9 mouse cellular contexts compared by ENCODE assay signal in the genomic region with DNA sequence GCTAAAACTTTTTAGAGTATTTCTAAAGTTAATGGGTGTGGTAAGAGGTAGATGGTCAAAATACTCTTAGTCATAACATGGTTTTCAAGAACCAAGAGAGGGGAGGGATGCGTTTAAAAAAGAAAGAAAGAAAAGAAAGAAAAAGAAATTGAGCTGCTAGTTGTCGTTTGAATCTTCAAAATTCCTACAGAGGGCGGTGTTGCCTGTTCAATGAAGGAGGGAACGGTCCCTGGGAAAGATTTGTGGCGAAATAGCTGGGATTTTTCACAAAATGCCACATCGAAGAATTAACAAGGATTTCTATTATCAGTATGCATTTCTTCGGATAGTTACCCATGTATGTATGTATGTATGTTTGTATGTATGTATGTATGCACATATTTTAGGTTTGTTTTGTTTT. TPM values are rescaled to one million over a fixed set of nuclear protein-coding genes. Genes with fewer than 3 reads are reported as not detected.
A peak's percentile ranks its signal among the peaks of the same experiment; 100 is the strongest.
DNase-seq lines count a peak whose midpoint lies in the region; ATAC-seq and TF ChIP-seq lines count a peak whose summit lies in the region.
"Had no signal": no experiment of that assay in that cellular context is flagged by ENCODE, and none has a peak within 500 bp of the region (broad histone marks: within the 10 kb centered on the region; RNA-seq: fewer than 3 reads in every experiment).

No protein-coding gene starts in this region.

- H3K4me1 ChIP-seq in liver, adult 2 months (ENCODE audit: control insufficient read depth, insufficient read depth, low read length), result peaks cover 2% of the 10 kb centered on the region; the same call in 1 of the 2 replicates
- no peaks in the 10 kb centered on the region for H3K4me1 ChIP-seq in liver, embryonic 12.5 days
- H3K4me1 ChIP-seq in intestine, postnatal 0 days (replicated peaks; ENCODE audit: control insufficient read depth, insufficient read depth, low read length), result no peaks in the 10 kb centered on the region
- peaks cover 8% of the 10 kb centered on the region for H3K4me1 ChIP-seq in neural tube, embryonic 15.5 days

- no peak overlapping the region for H3K4me3 ChIP-seq in liver, adult 2 months (ENCODE audit: insufficient read depth, low read depth, low read length)
- H3K4me3 ChIP-seq in liver, embryonic 12.5 days, result no peak overlapping the region
- H3K4me3 ChIP-seq in intestine, postnatal 0 days (ENCODE audit: low read depth, low read length), result peak overlapping the region; percentile 27
- no peak overlapping the region for H3K4me3 ChIP-seq in neural tube, embryonic 15.5 days (replicated peaks)

- H3K9me3 ChIP-seq in liver, embryonic 12.5 days (replicated peaks), result no peaks in the 10 kb centered on the region
- H3K9me3 ChIP-seq in intestine, postnatal 0 days (ENCODE audit: control insufficient read depth), result no peaks in the 10 kb centered on the region
- no peaks in the 10 kb centered on the region for H3K9me3 ChIP-seq in neural tube, embryonic 15.5 days (replicated peaks)

- H3K27ac ChIP-seq in liver, adult 2 months (replicated peaks; ENCODE audit: insufficient read depth, low read depth, low read length), result no peak overlapping the region
- H3K27ac ChIP-seq in liver, embryonic 12.5 days, result no peak overlapping the region
- H3K27ac ChIP-seq in intestine, postnatal 0 days (ENCODE audit: low read depth, low read length), result no peak overlapping the region
- H3K27ac ChIP-seq in neural tube, embryonic 15.5 days (replicated peaks), result no peak overlapping the region

- DNase-seq in liver, adult 2 months (ENCODE audit: extremely low read depth, low read depth, low spot score), result peak; percentile 13
- peak; percentile 46 for DNase-seq in embryo, embryonic 11.5 days (ENCODE audit: low read depth, low spot score)
- DNase-seq in layer of hippocampus, adult 11-12 months (ENCODE audit: low spot score), result no peak
- no peak for DNase-seq in right cerebral cortex, postnatal 25 days
- DNase-seq in urinary bladder, postnatal 14 days (ENCODE audit: low spot score), result no peak
- DNase-seq: thymus, postnatal 14 days had no signal

- no peak overlapping the region for H3K9ac ChIP-seq in liver, adult 2 months (ENCODE audit: low read depth, low read length)
- no peak overlapping the region for H3K9ac ChIP-seq in liver, embryonic 12.5 days
- no peak overlapping the region for H3K9ac ChIP-seq in intestine, postnatal 0 days (ENCODE audit: low read depth, low read length)
- no peak overlapping the region for H3K9ac ChIP-seq in neural tube, embryonic 15.5 days (replicated peaks)

- H3K36me3 ChIP-seq in liver, adult 2 months (ENCODE audit: control insufficient read depth, insufficient read depth, low read length), result no peaks in the 10 kb centered on the region
- H3K36me3 ChIP-seq in liver, embryonic 12.5 days, result no peaks in the 10 kb centered on the region
- no peaks in the 10 kb centered on the region for H3K36me3 ChIP-seq in intestine, postnatal 0 days (ENCODE audit: control insufficient read depth, insufficient read depth)
- H3K36me3 ChIP-seq in neural tube, embryonic 15.5 days, result no peaks in the 10 kb centered on the region

- no peak for ATAC-seq in liver, embryonic 12.5 days
- no peak for ATAC-seq in intestine, postnatal 0 days
- ATAC-seq in neural tube, embryonic 15.5 days (ENCODE audit: low FRiP score), result peak; percentile 44; the same call in 1 of the 2 replicates

- 0 out of 2 replicates have a peak, but pooled peaks have one; percentile 12 for TF ChIP-seq CTCF in liver, adult 2 months (IDR thresholded peaks at IDR 0.05; ENCODE audit: low read depth, low read length)
- peak; percentile 64 for TF ChIP-seq CTCF in intestine, postnatal 0 days (IDR thresholded peaks at IDR 0.05; ENCODE audit: low read depth)

- H3K79me2 ChIP-seq in liver, adult 2 months (ENCODE audit: control insufficient read depth, insufficient read depth, low read length), result no peaks in the 10 kb centered on the region

- peaks cover 12% of the 10 kb centered on the region for H3K27me3 ChIP-seq in liver, adult 2 months (ENCODE audit: control insufficient read depth, insufficient read depth, low read length)
- peaks cover 40% of the 10 kb centered on the region for H3K27me3 ChIP-seq in liver, embryonic 12.5 days (replicated peaks)
- peaks cover 44% of the 10 kb centered on the region for H3K27me3 ChIP-seq in intestine, postnatal 0 days (replicated peaks; ENCODE audit: control insufficient read depth, insufficient read depth, low read length)
- peaks cover 15% of the 10 kb centered on the region for H3K27me3 ChIP-seq in neural tube, embryonic 15.5 days (replicated peaks)

- WGBS in liver, adult 2 months, result 2% methylated on average over 7 of the region's 7 CpGs
- 2% methylated on average over 7 of the region's 7 CpGs for WGBS in liver, embryonic 12.5 days (ENCODE audit: insufficient replicate concordance)
- 3% methylated on average over 7 of the region's 7 CpGs for WGBS in intestine, postnatal 0 days
- under 1% methylated on average over 7 of the region's 7 CpGs for WGBS in neural tube, embryonic 15.5 days

- no peak for TF ChIP-seq POLR2A in liver, adult 2 months (IDR thresholded peaks at IDR 0.05; ENCODE audit: extremely low read depth, insufficient read depth, low read length)

- no peak overlapping the region for H3K4me2 ChIP-seq in liver, embryonic 12.5 days
- H3K4me2 ChIP-seq in intestine, postnatal 0 days (replicated peaks; ENCODE audit: low read depth), result peak overlapping the region; percentile 13; the same call in 1 of the 2 replicates
- peak overlapping the region; percentile 64 for H3K4me2 ChIP-seq in neural tube, embryonic 15.5 days

RNA-seq across cellular contexts. Expression of a gene that starts 2.5 kb away (rescaled TPM):
- not detected in 2 replicates for total RNA-seq in liver, adult 2 months (2014; rRNA removed)
- 0.01 TPM in 1 of 2 replicates, not detected in the other for polyA plus RNA-seq in liver, adult 2 months (2012; rRNA removed)
- polyA plus RNA-seq in liver, embryonic 12.5 days (2016; fragmentation: Nextera tagmentation; extraction: Ambion mirVana), result 0.18 TPM in 1 of 2 replicates, not detected in the other
- polyA plus RNA-seq in intestine, postnatal 0 days (2015; fragmentation: Nextera tagmentation; extraction: Ambion mirVana), result not detected in 2 replicates
- polyA plus RNA-seq in neural tube, embryonic 15.5 days (2015; fragmentation: Nextera tagmentation; extraction: Ambion mirVana), result 29.5 and 46.0 TPM in 2 replicates

Comparison
In these comparisons a context has a peak if more than half of its experiments do, and no peak if none do; other contexts are left out.
1. DNase-seq: peak in liver, adult 2 months (single experiment) and embryo, embryonic 11.5 days (single experiment); none in layer of hippocampus, adult 11-12 months (single experiment), right cerebral cortex, postnatal 25 days (single experiment) and urinary bladder, postnatal 14 days (single experiment).
2. RNA of a gene that starts 2.5 kb away (polyA plus RNA-seq): 29.5 to 46.0 TPM in neural tube, embryonic 15.5 days; 0.18 TPM in liver, embryonic 12.5 days, 0.01 TPM in liver, adult 2 months and not detected in intestine, postnatal 0 days; every median in the first group is over 10 times any median in the second.